In the genomic region with DNA sequence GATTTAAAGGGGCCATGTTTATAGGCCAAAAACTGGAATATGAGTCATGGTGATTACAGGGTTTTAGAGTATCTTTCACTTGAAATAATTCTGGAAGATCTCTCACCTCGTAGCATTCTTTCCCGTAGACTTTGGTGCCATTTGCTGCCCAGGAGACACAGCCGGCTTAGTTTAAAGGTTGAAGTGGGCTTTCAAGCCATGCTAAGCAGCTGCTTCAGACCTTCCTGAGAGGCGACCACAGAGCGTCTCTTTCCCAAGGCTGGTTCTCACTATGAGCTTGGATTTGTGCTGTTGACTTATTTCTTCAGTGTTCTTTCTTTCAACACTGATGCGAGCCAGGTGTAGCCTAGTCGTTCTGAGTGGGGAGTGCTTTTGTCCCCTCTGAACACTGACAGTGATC, we compare ENCODE assay signal across 19 mouse cellular contexts.
"Had no signal": no experiment of that assay in that cellular context is flagged by ENCODE, and none has a peak within 500 bp of the region (broad histone marks: within the 10 kb centered on the region; RNA-seq: fewer than 3 reads in every experiment).

No protein-coding gene starts in this region.

- H3K4me1 ChIP-seq: midbrain, embryonic 12.5 days; neural tube, embryonic 13.5 days; neural tube, embryonic 15.5 days had no signal

- ATAC-seq: midbrain, embryonic 16.5 days had no signal

- H3K27me3 ChIP-seq: lung, embryonic 15.5 days; midbrain, embryonic 12.5 days; neural tube, embryonic 13.5 days; neural tube, embryonic 15.5 days had no signal

- DNase-seq: lung, adult 18-20 months; lung, postnatal 4 days; midbrain, embryonic 14.5 days; retina, postnatal 1 day; right cerebral cortex, adult 18-20 months; right cerebral cortex, postnatal 25 days; right cerebral cortex, postnatal 4 days; spleen, adult 18-20 months; thymus, adult 18-20 months; thymus, postnatal 14 days; thymus, postnatal 36 days had no signal

- H3K4me2 ChIP-seq: lung, embryonic 15.5 days; midbrain, embryonic 12.5 days; neural tube, embryonic 13.5 days; neural tube, embryonic 15.5 days had no signal

- H3K4me3 ChIP-seq: lung, embryonic 15.5 days; midbrain, embryonic 10.5 days; midbrain, embryonic 12.5 days; myocyte; neural tube, embryonic 13.5 days; neural tube, embryonic 15.5 days had no signal

- H3K9me3 ChIP-seq: lung, embryonic 15.5 days; midbrain, embryonic 10.5 days; midbrain, embryonic 12.5 days; neural tube, embryonic 13.5 days; neural tube, embryonic 15.5 days had no signal

- H3K9ac ChIP-seq: liver, embryonic 14.5 days; lung, embryonic 15.5 days; midbrain, embryonic 12.5 days; neural tube, embryonic 13.5 days; neural tube, embryonic 15.5 days had no signal

- H3K27ac ChIP-seq: liver, embryonic 14.5 days; lung, embryonic 15.5 days; midbrain, embryonic 10.5 days; midbrain, embryonic 12.5 days; neural tube, embryonic 13.5 days; neural tube, embryonic 15.5 days had no signal
